Mouse (Mus musculus) testis, postnatal 14 days (tissue): ENCODE measurements around the gene Clcc1.
A peak's percentile ranks its signal among the peaks of the same experiment; 100 is the strongest.
"Not testable (repeated sequence)": the region's sequence is repeated elsewhere in the genome, so short reads cannot be mapped to it uniquely, and the experiment has no call there.

Source experiments
- DNase-seq: peaks from one replicate; pipeline ENCODE4 v3.0.0; 2021; ENCODE audit warnings: low spot score

Clcc1 gene

DNA sequence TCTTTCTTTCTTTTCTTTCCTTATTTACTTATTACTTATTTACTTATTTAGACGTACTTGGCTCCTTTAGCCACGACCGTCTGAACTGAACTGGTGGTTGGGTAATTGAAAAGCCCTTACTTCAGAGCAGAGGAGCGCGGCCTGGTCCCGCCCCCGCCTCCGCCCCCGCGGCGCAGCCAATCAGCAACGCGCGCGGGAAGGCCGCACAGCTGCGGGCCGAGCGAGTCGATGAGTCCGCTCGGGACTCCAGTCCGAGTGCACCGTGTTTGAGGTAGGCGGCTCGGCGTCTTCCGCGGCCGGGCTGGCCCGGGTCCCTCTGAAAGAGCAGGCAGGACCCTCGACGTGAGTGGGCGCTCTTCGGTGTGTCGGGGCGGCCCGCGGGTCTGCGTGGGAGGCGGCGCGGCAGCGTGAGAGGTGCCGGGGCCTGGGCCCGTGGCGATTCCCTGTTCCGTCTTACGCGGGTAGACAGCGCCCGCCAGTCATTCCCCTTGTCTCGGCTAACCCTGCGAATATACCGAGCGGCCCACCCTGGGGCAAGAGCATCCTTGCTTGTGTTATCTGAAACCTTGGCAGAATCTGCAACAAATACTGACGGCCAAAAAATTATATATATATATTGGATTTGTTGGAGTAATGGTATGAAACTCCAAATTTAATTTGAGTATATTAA is at the start of gene Clcc1:
Clcc1 (plus strand) TSS at position 204 of the 670 bp plus-strand sequence.
- peak; percentile 95 for DNase-seq

DNA sequence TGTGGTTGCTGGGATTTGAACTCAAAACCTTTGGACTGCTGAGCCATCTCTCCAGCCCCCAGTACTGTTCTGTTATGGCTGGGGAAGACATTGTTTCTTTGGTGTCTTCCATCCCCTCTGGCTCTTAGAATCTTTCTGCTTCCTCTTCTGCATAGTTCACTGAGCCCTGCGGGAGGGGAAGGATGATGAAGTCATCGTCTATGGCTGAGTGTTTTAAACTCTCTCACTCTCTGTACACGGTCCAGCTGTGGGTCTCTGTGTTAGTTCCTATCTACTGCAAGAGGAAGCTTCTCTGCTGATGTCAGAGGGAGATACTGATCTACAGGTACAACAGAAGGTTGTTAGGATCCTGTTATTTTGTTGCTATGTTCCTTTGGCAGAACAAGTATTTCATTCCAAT is 44.8 kb upstream of the Clcc1 start:
- DNase-seq = no peak

DNA sequence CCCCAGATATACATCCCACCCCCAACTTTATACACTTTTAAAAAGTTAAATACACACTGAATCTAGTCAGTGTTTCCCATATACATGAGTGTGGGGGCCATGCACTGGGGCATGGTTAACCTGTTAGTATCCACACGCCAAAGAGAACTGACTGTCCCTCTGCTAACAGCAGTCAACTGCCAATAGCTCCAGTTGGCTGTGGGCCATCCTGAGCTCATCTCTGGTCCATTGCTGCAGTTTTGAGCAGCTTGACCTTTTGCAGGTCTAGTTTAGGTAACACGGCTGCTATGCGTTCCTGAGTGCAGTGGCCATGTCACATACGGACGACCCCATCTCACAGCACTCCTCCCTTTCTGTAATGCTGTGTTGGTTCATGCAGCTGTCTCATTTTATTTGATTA is 19.0 kb upstream of the Clcc1 start:
- no peak for DNase-seq

DNA sequence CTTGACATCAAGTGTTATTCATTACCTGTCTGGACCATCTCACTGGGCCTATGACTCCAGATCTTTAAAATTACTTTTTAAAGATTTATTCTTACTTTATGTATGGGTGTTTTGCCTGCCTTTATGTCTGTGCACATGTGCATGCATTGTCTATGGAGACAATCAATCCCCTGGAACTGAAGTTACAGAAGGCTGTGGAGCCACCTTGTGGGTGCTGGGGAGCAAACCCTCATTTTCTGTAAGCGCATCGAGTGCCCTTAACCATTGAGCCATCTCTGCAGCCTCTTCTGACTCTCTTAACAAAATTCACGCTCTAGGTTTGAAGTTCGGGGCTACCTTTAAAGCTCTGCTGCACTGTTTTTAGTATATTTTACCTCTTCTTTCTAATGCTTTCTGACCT is 14.3 kb upstream of the Clcc1 start:
- DNase-seq = no peak

DNA sequence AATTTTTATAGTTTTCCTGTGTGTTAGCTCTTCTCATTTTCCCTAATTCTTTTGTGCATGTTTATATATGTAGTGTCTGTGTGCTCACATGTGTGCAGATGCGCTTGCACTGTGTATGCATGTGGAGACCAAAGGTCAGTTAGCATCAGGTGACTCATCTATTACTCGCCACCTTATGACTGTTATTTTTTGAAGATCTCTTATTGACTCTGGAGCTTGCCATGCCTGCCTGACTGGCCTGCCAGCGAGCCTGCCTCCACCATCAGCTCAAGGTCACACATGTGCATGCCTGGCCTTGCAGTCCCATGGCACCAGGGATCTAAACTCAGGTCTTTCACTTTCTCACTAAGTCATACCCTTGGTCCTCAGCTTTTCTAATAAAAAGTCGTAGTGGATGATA is 12.7 kb upstream of the Clcc1 start:
- no peak for DNase-seq

DNA sequence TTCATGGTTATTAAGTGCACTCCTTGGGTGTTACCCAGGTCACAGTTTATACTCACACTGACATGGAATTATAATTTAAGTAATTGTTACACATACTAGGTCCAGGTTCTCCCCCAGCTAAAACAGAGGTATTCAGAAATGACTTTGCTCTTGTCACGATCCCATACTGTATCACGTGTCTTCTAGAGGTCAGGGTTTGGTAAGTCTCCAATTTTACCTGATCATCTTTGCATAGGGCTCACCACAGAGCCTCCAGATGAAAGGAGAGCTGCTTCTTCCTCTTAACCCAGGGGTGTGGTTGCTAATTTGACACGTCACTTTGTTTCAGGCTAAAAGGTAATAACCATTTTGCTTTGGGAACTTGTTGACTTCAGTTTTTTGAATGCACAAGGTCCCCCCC is 8.9 kb upstream of the Clcc1 start:
- no peak for DNase-seq

DNA sequence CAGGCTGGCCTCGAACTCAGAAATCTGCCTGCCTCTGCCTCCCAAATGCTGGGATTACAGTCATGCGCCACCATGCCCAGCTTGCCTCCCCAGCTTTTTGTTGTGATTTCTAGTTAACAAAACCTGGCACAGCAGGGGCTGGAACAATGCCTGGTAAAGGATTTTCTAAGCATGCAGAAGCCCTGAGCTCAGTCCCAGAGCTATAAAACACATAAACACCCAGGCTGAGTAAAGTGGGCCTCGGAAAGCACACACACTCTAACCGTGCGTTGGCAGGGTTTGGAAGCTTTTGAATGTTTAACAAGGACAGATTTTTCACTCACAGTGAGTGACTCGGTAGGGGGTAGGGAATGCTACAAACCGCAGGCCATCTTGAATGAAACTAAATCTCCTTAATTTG is 7.7 kb upstream of the Clcc1 start:
- DNase-seq = no peak

DNA sequence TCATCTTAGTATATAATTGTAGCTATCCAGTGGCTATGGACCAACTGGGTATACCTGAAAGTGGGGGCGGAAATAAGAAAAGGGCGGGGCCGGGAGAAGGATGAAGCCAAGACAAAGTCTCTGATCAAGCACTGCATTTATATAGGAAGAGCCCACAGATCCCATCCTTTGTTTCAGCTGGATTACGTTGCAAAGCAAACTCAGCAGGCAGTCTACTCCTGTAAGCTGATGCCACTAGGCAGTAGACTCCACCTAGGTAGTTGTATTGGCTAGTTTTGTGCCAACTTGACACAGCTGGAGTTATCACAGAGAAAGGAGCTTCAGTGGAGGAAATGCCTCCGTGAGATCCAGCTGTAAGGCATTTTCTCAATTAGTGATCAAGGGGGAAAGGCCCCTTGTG is 6.0 kb upstream of the Clcc1 start:
- not testable (repeated sequence) for DNase-seq

DNA sequence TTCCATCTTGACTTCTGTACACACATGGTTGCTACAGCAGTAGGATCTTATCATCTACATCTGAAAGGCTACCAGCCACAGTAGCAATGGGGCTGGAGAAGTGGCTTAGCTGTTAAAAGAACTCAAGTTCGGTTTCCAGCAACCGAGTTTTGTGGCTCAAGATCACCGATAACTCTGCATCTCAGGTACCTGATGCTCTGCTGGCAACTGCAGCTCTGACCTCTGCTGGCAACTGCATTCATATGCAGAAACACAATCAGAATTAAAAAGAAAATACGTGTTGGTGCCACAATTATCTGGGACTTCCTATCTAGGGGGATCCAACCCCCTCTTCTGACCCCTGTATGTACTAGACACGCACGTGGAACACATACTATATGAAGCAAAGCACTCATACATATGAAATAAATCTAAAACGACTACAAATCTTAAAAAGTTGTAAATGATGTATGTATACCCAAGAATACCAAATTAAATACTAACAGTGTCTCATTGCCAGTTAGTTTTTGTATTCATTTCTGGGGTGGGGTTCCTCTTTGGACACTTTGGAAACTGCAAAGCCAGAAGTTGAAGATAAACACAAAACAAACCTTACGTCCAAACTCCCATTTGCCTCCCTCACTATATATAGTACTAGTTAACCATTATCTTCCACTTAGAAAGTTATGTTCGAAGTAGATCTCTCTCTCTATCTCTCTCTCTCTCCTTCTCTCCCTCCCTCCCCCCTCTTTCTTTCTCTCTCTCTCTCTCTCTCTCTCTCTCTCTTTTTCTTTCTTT is 659 bp upstream of the Clcc1 start:
- DNase-seq = no peak

DNA sequence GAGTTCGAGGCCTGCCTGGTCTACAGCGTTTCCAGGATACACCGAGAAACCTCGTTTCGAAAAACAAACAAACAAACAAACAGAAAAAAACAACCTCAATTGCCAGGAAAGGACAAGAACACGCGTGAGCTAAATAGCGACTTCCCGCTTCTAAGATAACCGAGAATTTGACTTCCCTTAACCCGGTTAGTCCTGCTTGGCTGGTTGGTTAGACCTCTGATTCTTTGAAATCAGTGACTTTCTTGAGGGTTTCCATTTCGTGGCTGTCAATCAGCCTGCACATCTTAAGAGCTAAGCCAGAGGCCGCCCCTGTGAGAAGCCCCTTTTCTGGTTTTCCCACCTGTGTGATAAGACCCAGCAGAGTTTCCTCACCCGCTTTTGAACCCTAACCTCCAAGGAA is 853 bp downstream of the Clcc1 start:
- DNase-seq = no peak

DNA sequence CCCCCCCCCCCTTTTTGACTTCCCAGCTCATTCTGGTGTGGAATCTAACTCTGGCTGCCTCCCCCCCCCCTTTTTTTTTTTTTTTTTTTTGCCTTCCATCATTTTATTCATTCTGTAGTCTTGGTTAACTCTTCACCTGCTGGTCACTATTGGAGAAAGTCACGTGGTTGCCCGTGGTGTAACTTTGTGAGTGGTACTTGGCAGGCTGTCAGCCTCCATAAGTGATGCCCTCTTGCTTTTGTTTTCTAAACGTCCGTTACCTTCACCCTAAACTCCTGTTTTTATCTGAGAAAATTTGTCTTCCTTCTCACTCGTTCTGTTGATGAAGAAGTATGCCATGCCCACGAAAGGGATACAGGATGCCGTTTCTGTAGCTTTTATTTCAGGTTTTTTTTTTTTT is 1.8 kb downstream of the Clcc1 start:
- no peak for DNase-seq

DNA sequence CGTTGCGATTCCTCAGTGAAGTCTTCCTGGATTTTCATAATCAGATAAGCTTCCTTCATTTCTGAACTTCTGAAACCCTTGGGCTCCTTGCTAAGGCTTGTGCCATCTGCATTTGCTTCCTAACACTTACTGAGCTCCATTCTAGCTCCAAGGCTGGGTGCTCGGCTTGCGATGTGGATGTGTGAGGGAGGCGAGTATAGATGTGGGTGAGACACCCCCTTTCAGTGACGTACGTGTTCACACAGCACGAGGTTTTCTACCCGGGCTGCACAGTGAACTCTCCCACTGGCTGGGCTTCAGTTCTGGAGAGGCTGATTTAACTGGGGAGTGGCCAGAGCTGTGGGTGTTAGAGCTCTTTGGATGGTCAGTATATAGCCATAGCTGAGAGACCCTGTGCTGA is 4.9 kb downstream of the Clcc1 start:
- DNase-seq = no peak

DNA sequence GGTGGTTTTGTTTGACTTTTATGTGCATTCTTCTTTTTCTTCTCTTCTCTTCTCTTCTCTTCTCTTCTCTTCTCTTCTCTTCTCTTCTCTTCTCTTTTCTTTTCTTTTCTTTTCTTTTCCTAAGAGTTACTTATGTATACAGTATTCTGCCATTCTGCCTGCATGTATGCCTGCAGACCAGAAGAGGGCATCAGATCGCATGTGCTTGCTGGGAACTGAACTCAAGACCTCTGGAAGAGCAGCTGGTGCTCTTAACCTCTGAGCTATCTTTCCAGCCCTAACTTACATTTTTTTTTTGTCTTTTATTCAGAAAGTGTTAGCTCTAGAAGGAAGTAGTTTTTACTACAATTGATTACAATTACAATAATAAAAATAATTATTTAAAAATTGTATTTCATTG is 7.2 kb downstream of the Clcc1 start:
- no peak for DNase-seq

DNA sequence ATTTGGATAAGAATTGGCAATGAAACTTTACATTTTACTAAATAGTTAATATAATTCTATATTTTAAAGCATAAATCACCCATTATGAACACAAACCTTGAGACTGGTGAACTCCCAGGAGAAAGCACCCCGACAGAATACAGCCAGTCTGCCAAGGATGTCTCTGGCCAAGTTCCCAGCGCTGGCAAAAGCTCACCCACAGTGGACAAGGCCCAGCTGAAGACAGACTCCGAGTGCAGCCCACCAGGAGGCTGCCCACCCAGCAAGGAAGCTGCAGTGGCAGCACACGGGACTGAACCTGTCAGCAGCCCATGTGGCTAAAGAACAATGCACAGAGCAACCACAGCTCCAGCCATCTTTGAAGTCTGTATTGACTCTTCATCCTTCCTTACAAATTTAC is 22.9 kb downstream of the Clcc1 start:
- DNase-seq = no peak

DNA sequence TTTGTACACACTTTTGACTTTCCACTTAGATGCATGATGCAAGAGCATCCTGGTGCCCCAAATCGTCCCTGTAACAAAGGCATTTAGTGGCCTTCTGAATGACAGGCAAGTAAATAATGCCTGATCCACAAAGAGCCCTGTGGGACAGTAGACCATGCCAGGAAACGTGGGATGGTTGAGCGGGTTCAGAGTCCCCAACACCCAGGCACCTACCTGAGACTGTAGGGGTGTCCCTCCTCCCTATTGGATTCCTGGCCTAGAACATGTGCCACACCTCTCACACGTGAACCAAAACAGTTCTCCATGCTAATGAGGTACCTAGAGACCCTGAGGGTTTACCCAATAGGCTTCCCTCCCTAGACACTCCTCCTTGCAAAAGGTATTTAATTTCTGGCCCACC is 27.3 kb downstream of the Clcc1 start:
- DNase-seq = no peak

DNA sequence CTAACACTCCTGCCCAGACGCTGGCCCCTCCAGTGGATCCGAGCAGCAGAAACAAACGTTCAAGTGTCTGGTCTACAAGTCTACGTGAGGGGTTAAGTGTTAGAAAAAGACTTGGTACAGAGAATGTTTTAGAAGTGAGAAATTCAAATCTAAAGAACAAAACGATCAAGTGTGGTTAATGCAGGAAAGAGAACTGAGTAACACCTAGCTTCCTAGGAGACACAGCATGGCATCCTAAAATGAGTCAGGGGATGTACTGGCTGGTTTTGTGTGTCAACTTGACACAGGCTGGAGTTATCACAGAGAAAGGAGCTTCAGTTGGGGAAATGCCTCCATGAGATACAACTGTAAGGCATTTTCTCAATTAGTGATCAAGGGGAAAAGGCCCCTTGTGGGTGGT is 29.9 kb downstream of the Clcc1 start:
- not testable (repeated sequence) for DNase-seq

DNA sequence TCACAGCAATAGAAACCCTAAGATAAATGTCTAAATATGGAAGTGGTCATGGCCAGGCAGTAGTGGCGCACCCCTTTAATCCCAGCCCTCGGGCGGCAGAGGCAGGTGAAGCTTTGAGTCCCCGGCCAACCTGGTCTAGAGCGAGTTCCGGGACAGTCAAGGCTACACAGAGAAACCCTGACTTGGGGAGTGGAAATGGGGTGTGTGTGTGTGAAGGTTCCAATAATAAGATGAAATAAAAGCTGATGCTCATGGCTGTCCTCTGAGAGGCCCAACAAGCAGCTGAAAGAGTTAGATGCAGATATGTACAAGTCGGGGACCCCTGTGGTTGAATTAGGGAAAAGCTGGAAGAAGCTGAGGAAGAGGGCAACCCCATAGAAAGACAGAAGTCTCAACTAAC is 32.0 kb downstream of the Clcc1 start:
- no peak for DNase-seq

DNA sequence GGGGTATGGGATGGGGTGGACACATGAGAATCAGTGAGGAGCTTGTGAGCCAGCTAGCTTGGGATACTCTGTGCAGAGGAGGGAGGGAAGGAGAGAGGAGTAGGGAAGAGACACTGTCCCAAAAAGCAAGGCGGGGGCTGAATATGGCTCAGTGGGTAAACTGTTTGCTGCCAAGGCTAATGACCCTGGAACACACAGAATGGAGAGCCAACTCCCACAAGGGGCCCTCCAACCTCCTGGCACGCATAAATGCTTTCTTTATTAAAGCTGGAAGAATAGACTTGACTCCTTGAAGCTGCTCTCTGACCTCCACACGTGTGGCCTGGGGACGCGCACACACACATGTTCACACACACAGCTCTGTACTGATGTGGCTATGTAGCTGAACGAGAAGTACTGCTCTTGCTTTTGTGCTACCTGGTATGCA is 35.3 kb downstream of the Clcc1 start:
- peak; percentile 63 for DNase-seq

DNA sequence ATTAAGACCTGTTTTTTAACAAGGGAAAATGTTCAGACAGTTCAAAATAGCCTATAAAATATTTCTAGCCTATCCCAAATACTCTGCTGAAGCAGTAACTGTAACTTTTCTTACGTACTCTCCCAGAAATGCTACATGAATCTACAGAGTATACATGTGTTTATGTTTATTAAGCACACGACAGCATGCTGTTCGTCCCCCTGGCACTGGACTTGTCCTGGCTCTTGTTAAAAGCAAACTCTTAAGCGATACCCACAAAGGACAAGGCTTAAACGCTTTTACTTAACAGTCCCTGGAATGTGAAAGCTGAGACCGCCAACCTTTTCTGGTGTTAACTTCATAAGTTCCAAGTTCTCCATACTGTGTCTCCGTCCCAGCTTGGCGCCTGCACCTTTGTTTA is 35.7 kb downstream of the Clcc1 start:
- no peak for DNase-seq

DNA sequence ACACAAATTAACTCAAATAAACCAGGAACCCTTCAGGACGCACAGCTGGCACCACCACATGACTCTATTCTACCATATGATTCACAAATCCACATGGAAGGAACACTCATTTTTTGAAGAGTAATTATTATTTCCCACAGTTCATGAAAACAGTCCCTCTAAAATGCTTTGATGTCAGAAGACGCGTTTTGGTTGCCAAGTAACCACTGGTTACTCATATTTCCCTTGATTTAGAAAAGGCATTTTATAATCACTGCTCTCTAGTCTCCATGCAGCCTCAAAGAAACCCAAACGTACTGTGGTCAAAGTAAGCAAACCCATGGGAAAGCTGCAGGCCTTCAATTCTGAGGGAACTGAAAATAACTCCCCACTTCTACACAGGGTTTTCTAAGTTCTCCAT is 36.3 kb downstream of the Clcc1 start:
- no peak for DNase-seq

DNA sequence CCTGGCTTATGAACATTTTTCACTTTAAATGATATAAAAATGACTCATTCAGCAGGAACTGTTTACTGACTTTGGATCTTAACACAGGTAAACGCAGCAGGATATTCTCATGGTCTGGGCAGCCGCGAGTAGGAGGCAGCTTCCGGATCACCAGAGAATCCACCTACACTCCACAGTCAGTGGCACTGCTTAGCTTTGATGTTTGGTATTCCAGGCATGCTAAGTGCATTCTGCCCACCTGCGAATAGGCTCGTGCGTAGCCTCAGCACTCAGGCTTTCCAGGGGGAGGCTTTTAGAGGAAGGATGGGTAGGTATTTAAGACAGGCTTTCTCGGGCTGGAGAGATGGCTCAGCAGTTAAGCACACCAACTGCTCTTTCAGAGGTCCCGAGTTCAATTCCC is 40.6 kb downstream of the Clcc1 start:
- DNase-seq = no peak

DNA sequence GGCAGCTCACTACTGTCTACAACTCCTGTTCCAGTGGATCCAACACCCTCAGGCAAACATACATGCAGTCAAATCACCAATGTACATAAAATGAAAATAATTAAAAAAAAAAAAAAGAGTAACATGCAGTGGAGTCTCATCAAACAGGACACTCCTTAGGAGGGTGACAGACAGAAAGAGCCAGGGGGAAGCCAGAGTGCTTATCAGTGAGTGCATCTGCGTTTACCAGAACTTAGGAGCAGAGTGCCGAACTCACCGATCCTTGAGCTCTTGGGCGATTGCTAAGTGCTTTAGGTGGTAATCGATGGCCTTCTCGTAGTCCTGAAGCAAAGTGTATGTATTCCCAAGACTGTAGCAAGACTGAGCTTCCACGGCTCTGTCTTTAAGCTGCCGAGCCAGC is 44.9 kb downstream of the Clcc1 start:
- DNase-seq = no peak

DNA sequence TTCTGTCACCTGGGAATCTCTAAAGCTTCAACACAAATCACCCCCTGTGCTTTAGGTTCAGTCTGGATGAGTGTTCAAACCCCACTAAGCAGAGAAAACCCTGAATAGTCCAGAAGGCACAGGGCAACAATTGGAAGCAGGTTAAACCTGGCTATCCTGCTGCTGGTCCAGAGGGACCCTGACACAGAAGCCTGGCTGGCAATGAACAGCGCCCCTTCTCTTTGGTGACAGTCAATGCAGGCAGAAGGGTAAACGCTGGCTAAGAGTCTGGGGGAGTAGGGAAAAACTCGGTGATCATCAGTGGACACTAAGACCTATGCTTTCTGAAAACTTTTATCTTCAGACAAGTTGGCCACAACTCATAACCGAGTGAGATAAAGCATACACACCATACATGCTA is 46.1 kb downstream of the Clcc1 start:
- no peak for DNase-seq

DNA sequence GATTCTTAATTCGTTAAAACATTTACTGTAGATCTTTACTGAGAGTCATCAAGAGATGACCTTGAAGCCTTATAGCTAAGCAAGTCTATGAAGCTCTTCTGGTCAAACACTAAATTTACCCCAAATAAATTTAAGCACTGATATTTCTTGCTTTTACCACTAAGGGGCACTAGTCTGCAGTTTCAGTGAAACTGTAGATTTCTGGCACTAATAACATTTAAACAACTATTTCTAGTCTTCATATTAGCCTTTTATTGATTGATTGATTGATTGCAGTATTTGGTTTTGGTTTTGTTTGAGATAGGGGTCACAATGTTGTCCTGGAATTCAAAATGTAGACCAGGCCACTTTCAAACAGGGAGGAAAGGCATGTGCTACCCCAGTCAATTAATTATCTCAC is 47.5 kb downstream of the Clcc1 start:
- DNase-seq = no peak
